Mouse (Mus musculus): ENCODE results near the gene Vegfb.

Vegfb gene

GRCm38 (mm10) chr19:6940396-6941351 lies 46.8 kb downstream of the Vegfb start:
- DNase-seq = peak; percentile 48 to 55

GRCm38 (mm10) chr19:6939106-6940002 lies 48.1 kb downstream of the Vegfb start:
- DNase-seq = peak; percentile 39 to 49

GRCm38 (mm10) chr19:6937541-6938465 lies 49.6 kb downstream of the Vegfb start:
- DNase-seq = peak; percentile 78 to 79

GRCm38 (mm10) chr19:6936299-6936698 lies 51.2 kb downstream of the Vegfb start:
- DNase-seq = peak; percentile 59 to 64

GRCm38 (mm10) chr19:6934195-6934977 lies 53.1 kb downstream of the Vegfb start, which contains the start of gene Kcnk4:
Gene Kcnk4 (minus strand): TSS chr19:6934515.
- DNase-seq = peak; percentile 60 to 64

GRCm38 (mm10) chr19:6933436-6934194 lies 53.8 kb downstream of the Vegfb start:
- peak; percentile 71 to 76 for DNase-seq

GRCm38 (mm10) chr19:6933102-6933435 lies 54.4 kb downstream of the Vegfb start:
- DNase-seq = no peak
